Mouse (Mus musculus): ENCODE data around the gene Atp6ap1l. TPM values are rescaled to one million over a fixed set of nuclear protein-coding genes. Genes with fewer than 3 reads are reported as not detected.
"Not testable (repeated sequence)": the region's sequence is repeated elsewhere in the genome, so short reads cannot be mapped to it uniquely, and the experiment has no call there.

Atp6ap1l gene
- not detected in 2 replicates for polyA plus RNA-seq (2016; fragmentation: Nextera tagmentation; extraction: Ambion mirVana)

GRCm38 (mm10) chr13:90905176-90905575 lies at the start of gene Atp6ap1l:
Atp6ap1l (minus strand) TSS chr13:90905355.
- Histone ChIP-seq H3K9me3 (no peaks in the 10 kb centered on the region), H3K27ac (no peak within 1 kb of the TSS), H3K4me1 (no peaks in the 10 kb centered on the region), H3K4me3 (no peak within 1 kb of the TSS), H3K36me3 (replicated peaks) (no peaks in the 10 kb centered on the region), H3K27me3 (ENCODE audit: poor library complexity, severe bottlenecking) (no peaks in the 10 kb centered on the region)
- WGBS: 91% methylated on average over 5 of the region's 5 CpGs
- no peak for DNase-seq (ENCODE audit: extremely low spot score, low spot score)

- H3K27ac ChIP-seq: no peak overlapping the region
- no peaks in the 10 kb centered on the region for H3K36me3 ChIP-seq (replicated peaks)
- 86% methylated on average over 5 of the region's 5 CpGs for WGBS
- no peaks in the 10 kb centered on the region for H3K4me1 ChIP-seq
- no peak overlapping the region for H3K4me3 ChIP-seq
- no peaks in the 10 kb centered on the region for H3K9me3 ChIP-seq
- no peaks in the 10 kb centered on the region for H3K27me3 ChIP-seq (ENCODE audit: poor library complexity, severe bottlenecking)
- DNase-seq (ENCODE audit: extremely low spot score, low spot score): no peak
Measured at GRCm38 (mm10) chr13:90939600-90939999, 34.4 kb upstream of the Atp6ap1l start.

- WGBS: 55% methylated on average over 6 of the region's 6 CpGs
- Histone ChIP-seq H3K27ac (no peak overlapping the region), H3K27me3 (ENCODE audit: poor library complexity, severe bottlenecking) (no peaks in the 10 kb centered on the region), H3K4me3 (no peak overlapping the region), H3K36me3 (replicated peaks) (no peaks in the 10 kb centered on the region), H3K9me3 (no peaks in the 10 kb centered on the region), H3K4me1 (no peaks in the 10 kb centered on the region)
- no peak for DNase-seq (ENCODE audit: extremely low spot score, low spot score)
Measured at GRCm38 (mm10) chr13:90939192-90939591, 34.0 kb upstream of the Atp6ap1l start.

GRCm38 (mm10) chr13:90935852-90936251 lies 30.7 kb upstream of the Atp6ap1l start:
- peaks cover 7% of the 10 kb centered on the region for H3K4me1 ChIP-seq
- H3K36me3 ChIP-seq (replicated peaks): no peaks in the 10 kb centered on the region
- 92% methylated on average over 7 of the region's 7 CpGs for WGBS
- no peaks in the 10 kb centered on the region for H3K9me3 ChIP-seq
- H3K27me3 ChIP-seq (ENCODE audit: poor library complexity, severe bottlenecking): no peaks in the 10 kb centered on the region
- H3K4me3 ChIP-seq: no peak overlapping the region
- no peak for DNase-seq (ENCODE audit: extremely low spot score, low spot score)
- H3K27ac ChIP-seq: no peak overlapping the region

GRCm38 (mm10) chr13:90933256-90933655 lies 28.1 kb upstream of the Atp6ap1l start:
- H3K27me3 ChIP-seq (ENCODE audit: poor library complexity, severe bottlenecking): no peaks in the 10 kb centered on the region
- H3K4me3 ChIP-seq: no peak overlapping the region
- H3K9me3 ChIP-seq: no peaks in the 10 kb centered on the region
- DNase-seq (ENCODE audit: extremely low spot score, low spot score): no peak
- peaks cover 11% of the 10 kb centered on the region for H3K36me3 ChIP-seq (replicated peaks)
- WGBS: 57% methylated on average over 3 of the region's 3 CpGs
- H3K27ac ChIP-seq: 0 out of 2 replicates have a peak overlapping the region, but pooled peaks have one; percentile 40
- peaks cover 7% of the 10 kb centered on the region for H3K4me1 ChIP-seq

- no peak overlapping the region for H3K4me3 ChIP-seq
- H3K9me3 ChIP-seq: no peaks in the 10 kb centered on the region
- H3K27me3 ChIP-seq (ENCODE audit: poor library complexity, severe bottlenecking): no peaks in the 10 kb centered on the region
- peaks cover 9% of the 10 kb centered on the region for H3K4me1 ChIP-seq
- no peak overlapping the region for H3K27ac ChIP-seq
- DNase-seq (ENCODE audit: extremely low spot score, low spot score): peak; percentile 50
- H3K36me3 ChIP-seq (replicated peaks): peaks cover 45% of the 10 kb centered on the region
- WGBS: 28% methylated on average over 5 of the region's 5 CpGs
Measured at GRCm38 (mm10) chr13:90929847-90930246, 24.7 kb upstream of the Atp6ap1l start.

- H3K4me1 ChIP-seq: peaks cover 12% of the 10 kb centered on the region
- not testable (repeated sequence) for H3K4me3 ChIP-seq; H3K27ac ChIP-seq; H3K27me3 ChIP-seq (ENCODE audit: poor library complexity, severe bottlenecking); DNase-seq (ENCODE audit: extremely low spot score, low spot score); H3K9me3 ChIP-seq
- peaks cover 52% of the 10 kb centered on the region for H3K36me3 ChIP-seq (replicated peaks)
- WGBS: 95% methylated on average over 8 of the region's 10 CpGs
Measured at GRCm38 (mm10) chr13:90928266-90928665, 23.1 kb upstream of the Atp6ap1l start.

- no peak overlapping the region for H3K27ac ChIP-seq
- no peaks in the 10 kb centered on the region for H3K27me3 ChIP-seq (ENCODE audit: poor library complexity, severe bottlenecking)
- no peaks in the 10 kb centered on the region for H3K9me3 ChIP-seq
- WGBS: 82% methylated on average over 5 of the region's 5 CpGs
- H3K4me3 ChIP-seq: no peak overlapping the region
- peaks cover 7% of the 10 kb centered on the region; the same call in 1 of the 2 replicates for H3K4me1 ChIP-seq
- peaks cover 52% of the 10 kb centered on the region for H3K36me3 ChIP-seq (replicated peaks)
- DNase-seq (ENCODE audit: extremely low spot score, low spot score): no peak
Measured at GRCm38 (mm10) chr13:90926938-90927633, 21.9 kb upstream of the Atp6ap1l start.

- Histone ChIP-seq H3K27ac (no peak overlapping the region), H3K9me3 (no peaks in the 10 kb centered on the region), H3K4me1 (peaks cover 7% of the 10 kb centered on the region; the same call in 1 of the 2 replicates), H3K4me3 (no peak overlapping the region), H3K36me3 (replicated peaks) (peaks cover 52% of the 10 kb centered on the region), H3K27me3 (ENCODE audit: poor library complexity, severe bottlenecking) (no peaks in the 10 kb centered on the region)
- DNase-seq (ENCODE audit: extremely low spot score, low spot score): no peak
- WGBS: 84% methylated on average over 7 of the region's 7 CpGs
Measured at GRCm38 (mm10) chr13:90926125-90926765, 21.1 kb upstream of the Atp6ap1l start.

GRCm38 (mm10) chr13:90925191-90925590 lies 20.0 kb upstream of the Atp6ap1l start:
- Histone ChIP-seq H3K27ac (no peak overlapping the region), H3K4me1 (peaks cover 7% of the 10 kb centered on the region; the same call in 1 of the 2 replicates), H3K27me3 (ENCODE audit: poor library complexity, severe bottlenecking) (no peaks in the 10 kb centered on the region), H3K4me3 (no peak overlapping the region), H3K9me3 (no peaks in the 10 kb centered on the region), H3K36me3 (replicated peaks) (peaks cover 52% of the 10 kb centered on the region)
- DNase-seq (ENCODE audit: extremely low spot score, low spot score): no peak
- 90% methylated on average over 5 of the region's 5 CpGs for WGBS

GRCm38 (mm10) chr13:90924072-90924471 lies 18.9 kb upstream of the Atp6ap1l start:
- peaks cover 7% of the 10 kb centered on the region; the same call in 1 of the 2 replicates for H3K4me1 ChIP-seq
- H3K9me3 ChIP-seq: no peaks in the 10 kb centered on the region
- peak overlapping the region; percentile 91 for H3K4me3 ChIP-seq
- H3K27me3 ChIP-seq (ENCODE audit: poor library complexity, severe bottlenecking): no peaks in the 10 kb centered on the region
- peaks cover 48% of the 10 kb centered on the region for H3K36me3 ChIP-seq (replicated peaks)
- DNase-seq (ENCODE audit: extremely low spot score, low spot score): no peak
- H3K27ac ChIP-seq: peak overlapping the region; percentile 98
- WGBS: 53% methylated on average over 9 of the region's 9 CpGs

GRCm38 (mm10) chr13:90923617-90924016 lies 18.5 kb upstream of the Atp6ap1l start:
- peaks cover 44% of the 10 kb centered on the region for H3K36me3 ChIP-seq (replicated peaks)
- WGBS: under 1% methylated on average over 13 of the region's 13 CpGs
- H3K9me3 ChIP-seq; H3K27me3 ChIP-seq (ENCODE audit: poor library complexity, severe bottlenecking); H3K4me1 ChIP-seq; DNase-seq (ENCODE audit: extremely low spot score, low spot score): not testable (repeated sequence)
- peak overlapping the region; percentile 91 for H3K4me3 ChIP-seq
- peak overlapping the region; percentile 98 for H3K27ac ChIP-seq

All from forebrain, embryonic 10.5 days (tissue).